Mouse (Mus musculus) ovary, postnatal 36 days (tissue): ENCODE data around the gene Gria1.

Source experiments
- DNase-seq: peaks from one replicate; pipeline ENCODE4 v3.0.0; 2022; ENCODE audit warnings: low spot score, mixed read lengths

The Gria1 gene

GRCm38 (mm10) chr11:57174165-57174564 is 163.0 kb downstream of the Gria1 start:
- no peak for DNase-seq

- DNase-seq = no peak
Measured at GRCm38 (mm10) chr11:57176552-57176951, 165.4 kb downstream of the Gria1 start.

- no peak for DNase-seq
Measured at GRCm38 (mm10) chr11:57184216-57184615, 173.0 kb downstream of the Gria1 start.

GRCm38 (mm10) chr11:57185110-57185509 is 173.9 kb downstream of the Gria1 start:
- DNase-seq = no peak

GRCm38 (mm10) chr11:57189391-57189790 is 178.2 kb downstream of the Gria1 start:
- no peak for DNase-seq

- DNase-seq = no peak
Measured at GRCm38 (mm10) chr11:57194746-57195145, 183.6 kb downstream of the Gria1 start.

- DNase-seq = no peak
Measured at GRCm38 (mm10) chr11:57201245-57201976, 190.2 kb downstream of the Gria1 start.

GRCm38 (mm10) chr11:57204371-57204770 is 193.2 kb downstream of the Gria1 start:
- no peak for DNase-seq

GRCm38 (mm10) chr11:57207260-57207659 is 196.1 kb downstream of the Gria1 start:
- no peak for DNase-seq

- no peak for DNase-seq
Measured at GRCm38 (mm10) chr11:57214079-57214478, 202.9 kb downstream of the Gria1 start.

- no peak for DNase-seq
Measured at GRCm38 (mm10) chr11:57214583-57214982, 203.4 kb downstream of the Gria1 start.

GRCm38 (mm10) chr11:57222797-57223569 is 211.8 kb downstream of the Gria1 start:
- DNase-seq = no peak

- DNase-seq = no peak
Measured at GRCm38 (mm10) chr11:57235446-57235845, 224.3 kb downstream of the Gria1 start.

GRCm38 (mm10) chr11:57236431-57236830 is 225.2 kb downstream of the Gria1 start:
- no peak for DNase-seq

- no peak for DNase-seq
Measured at GRCm38 (mm10) chr11:57239758-57240157, 228.6 kb downstream of the Gria1 start.

- DNase-seq = no peak
Measured at GRCm38 (mm10) chr11:57243835-57244234, 232.6 kb downstream of the Gria1 start.

GRCm38 (mm10) chr11:57244543-57244942 is 233.4 kb downstream of the Gria1 start:
- DNase-seq = no peak

- DNase-seq = no peak
Measured at GRCm38 (mm10) chr11:57248870-57249269, 237.7 kb downstream of the Gria1 start.

- no peak for DNase-seq
Measured at GRCm38 (mm10) chr11:57250129-57250528, 238.9 kb downstream of the Gria1 start.

- DNase-seq = no peak
Measured at GRCm38 (mm10) chr11:57271687-57272086, 260.5 kb downstream of the Gria1 start.

- DNase-seq = no peak
Measured at GRCm38 (mm10) chr11:57274687-57275086, 263.5 kb downstream of the Gria1 start.

GRCm38 (mm10) chr11:57278056-57278455 is 266.9 kb downstream of the Gria1 start:
- DNase-seq = no peak

GRCm38 (mm10) chr11:57286119-57286518 is 274.9 kb downstream of the Gria1 start:
- no peak for DNase-seq
